In the genomic region with DNA sequence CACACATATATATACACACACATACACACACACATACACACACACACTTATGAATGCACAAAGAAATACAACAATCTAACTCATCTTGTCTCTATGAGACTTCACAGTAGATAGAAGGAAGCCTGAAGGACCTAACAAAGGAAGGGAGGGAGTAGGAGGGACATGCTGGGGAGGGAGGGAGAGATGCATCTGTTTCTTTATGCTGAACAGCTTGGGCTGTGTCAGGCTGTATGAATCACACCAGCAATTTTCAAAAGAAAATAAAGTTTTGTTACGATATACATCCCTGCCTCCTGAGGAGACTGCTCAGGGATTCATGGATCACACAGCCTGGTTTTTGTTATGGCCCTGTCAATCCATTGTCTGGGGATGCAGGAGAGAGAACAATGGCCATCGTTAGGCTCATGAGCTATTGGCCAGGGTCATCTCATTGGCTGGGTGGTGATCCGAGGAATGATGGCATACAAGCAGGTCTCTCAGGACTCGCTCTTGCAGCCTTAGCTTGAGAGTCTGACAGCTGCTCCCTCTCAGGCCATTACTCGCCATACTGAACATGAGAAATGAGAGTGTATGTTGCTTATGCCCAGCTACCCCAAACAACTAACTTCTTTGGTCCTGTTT, we compare ENCODE assay signal across 15 mouse cellular contexts.
DNase-seq lines count a peak whose midpoint lies in the region; ATAC-seq and TF ChIP-seq lines count a peak whose summit lies in the region.
"Had no signal": no experiment of that assay in that cellular context is flagged by ENCODE, and none has a peak within 500 bp of the region (broad histone marks: within the 10 kb centered on the region; RNA-seq: fewer than 3 reads in every experiment).

No protein-coding gene starts in this region.

- DNase-seq in left cerebral cortex, adult 11 months (ENCODE audit: low spot score) = peak; percentile 38
- DNase-seq in left cerebral cortex, postnatal 4 days = no peak
- DNase-seq in left cerebral cortex, adult 2 months (ENCODE audit: extremely low spot score in 1 of 2, low spot score in 2 of 2) = no peak
- peak; percentile 73 for DNase-seq in telencephalon, adult 2 months (ENCODE audit: low read depth, low spot score)
- no peak for DNase-seq in heart, postnatal 14 days
- DNase-seq: cerebellum, adult 2 months; heart, adult 2 months; kidney, postnatal 14 days; lung, adult 18-20 months had no signal

- TF ChIP-seq CTCF in left cerebral cortex, adult 2 months (IDR thresholded peaks at IDR 0.05) = no peak

- no peak overlapping the region for H3K4me3 ChIP-seq in forebrain, embryonic 15.5 days
- H3K4me3 ChIP-seq in forebrain, embryonic 13.5 days = no peak overlapping the region
- H3K4me3 ChIP-seq in left cerebral cortex, adult 2 months = no peak overlapping the region
- H3K4me3 ChIP-seq: heart, adult 2 months; limb, embryonic 13.5 days had no signal

- intact Hi-C loops in left cerebral cortex, postnatal 4 days (cut with DNase I) = no loop called here
- intact Hi-C loops in left cerebral cortex, adult 2 months (cut with DNase I) = loop anchor here (10.0 kb wide), 1 partner anchor 151 kb away; no protein-coding TSS in a partner anchor
- intact Hi-C loops in heart, postnatal 14 days (cut with DNase I) = no loop called here

- 40% methylated on average over 5 of the region's 5 CpGs for WGBS in forebrain, embryonic 15.5 days
- 42% methylated on average over 5 of the region's 5 CpGs for WGBS in forebrain, embryonic 13.5 days

- H3K27me3 ChIP-seq in forebrain, embryonic 15.5 days = no peaks in the 10 kb centered on the region
- H3K27me3 ChIP-seq in forebrain, embryonic 13.5 days = no peaks in the 10 kb centered on the region
- H3K27me3 ChIP-seq: limb, embryonic 13.5 days had no signal

- no peaks in the 10 kb centered on the region for H3K36me3 ChIP-seq in forebrain, embryonic 15.5 days
- H3K36me3 ChIP-seq in forebrain, embryonic 13.5 days (ENCODE audit: poor library complexity, severe bottlenecking) = no peaks in the 10 kb centered on the region
- H3K36me3 ChIP-seq: limb, embryonic 13.5 days had no signal

- no peak overlapping the region for H3K9ac ChIP-seq in forebrain, embryonic 15.5 days (replicated peaks)
- no peak overlapping the region for H3K9ac ChIP-seq in forebrain, embryonic 13.5 days
- H3K9ac ChIP-seq: limb, embryonic 13.5 days had no signal

- H3K4me1 ChIP-seq in forebrain, embryonic 15.5 days = no peaks in the 10 kb centered on the region
- H3K4me1 ChIP-seq in forebrain, embryonic 13.5 days = no peaks in the 10 kb centered on the region

- no peaks in the 10 kb centered on the region for H3K9me3 ChIP-seq in forebrain, embryonic 15.5 days
- no peaks in the 10 kb centered on the region; the same call in 1 of the 2 replicates for H3K9me3 ChIP-seq in forebrain, embryonic 13.5 days (replicated peaks)

- H3K27ac ChIP-seq in forebrain, embryonic 15.5 days (replicated peaks) = 0 out of 2 replicates have a peak overlapping the region, but pooled peaks have one; percentile 11
- H3K27ac ChIP-seq in forebrain, embryonic 13.5 days = no peak overlapping the region
- H3K27ac ChIP-seq in left cerebral cortex, adult 2 months = peak overlapping the region; percentile 51
- H3K27ac ChIP-seq: heart, adult 2 months; limb, embryonic 13.5 days; macrophage had no signal

- H3K4me2 ChIP-seq in forebrain, embryonic 15.5 days (replicated peaks) = no peak overlapping the region
- H3K4me2 ChIP-seq in forebrain, embryonic 13.5 days = no peak overlapping the region
- H3K4me2 ChIP-seq: limb, embryonic 13.5 days had no signal

- no peak for ATAC-seq in forebrain, embryonic 15.5 days (replicated peaks)
- no peak for ATAC-seq in forebrain, embryonic 13.5 days
- no peak for ATAC-seq in granulocyte monocyte progenitor cell, adult 5-6 weeks (replicated peaks; ENCODE audit: poor library complexity, severe bottlenecking)
- ATAC-seq: intestine, embryonic 16.5 days had no signal

Comparison
In these comparisons a context has a peak if more than half of its experiments do, and no peak if none do; other contexts are left out.
1. DNase-seq: peak in left cerebral cortex, adult 11 months (single experiment) and telencephalon, adult 2 months (single experiment); none in left cerebral cortex, postnatal 4 days (single experiment), left cerebral cortex, adult 2 months (0 of 2) and heart, postnatal 14 days (0 of 2).